Mouse (Mus musculus) testis, adult 2 months (tissue): ENCODE results near the gene Acoxl.

Experiments used
- CTCF ChIP-seq: fragments of 200-500 bp; IDR thresholded peaks from 2 replicates; pipeline ENCODE4 v1.5.1; 2012; ENCODE audit warnings: low read depth, mild to moderate bottlenecking, inconsistent platforms, low read length, moderate library complexity; ENCODE audit not compliant: control insufficient read depth, insufficient read depth, insufficient replicate concordance
- POLR2A ChIP-seq: fragments of 200-500 bp; IDR thresholded peaks from 2 replicates; pipeline ENCODE4 v1.6.1; 2012; ENCODE audit warnings: low read depth, mild to moderate bottlenecking, inconsistent platforms, low read length, moderate library complexity; ENCODE audit not compliant: control insufficient read depth

DNA sequence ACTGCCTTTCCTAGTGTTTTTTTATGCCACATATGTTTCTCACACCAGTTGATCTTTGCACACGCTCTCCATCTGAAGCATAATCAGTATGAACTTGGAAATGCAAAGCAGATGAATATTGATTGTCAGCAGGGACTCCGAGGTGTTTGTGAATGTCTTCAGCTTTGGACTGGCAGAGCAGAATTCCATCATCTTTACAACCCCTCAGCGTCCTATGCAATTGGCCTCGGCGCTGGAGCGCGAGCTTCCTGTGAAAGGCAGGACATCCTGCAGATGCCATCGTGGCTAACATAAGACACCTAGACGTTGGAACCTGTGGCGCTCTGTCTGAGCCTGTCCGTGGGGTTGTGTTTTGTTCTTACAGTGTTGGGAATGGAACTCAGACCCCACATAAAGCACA lies 292.8 kb downstream of the Acoxl start:
- TF ChIP-seq POLR2A (no peak), CTCF (no peak)
